ENCODE assay signal across 15 mouse cellular contexts in the genomic region with DNA sequence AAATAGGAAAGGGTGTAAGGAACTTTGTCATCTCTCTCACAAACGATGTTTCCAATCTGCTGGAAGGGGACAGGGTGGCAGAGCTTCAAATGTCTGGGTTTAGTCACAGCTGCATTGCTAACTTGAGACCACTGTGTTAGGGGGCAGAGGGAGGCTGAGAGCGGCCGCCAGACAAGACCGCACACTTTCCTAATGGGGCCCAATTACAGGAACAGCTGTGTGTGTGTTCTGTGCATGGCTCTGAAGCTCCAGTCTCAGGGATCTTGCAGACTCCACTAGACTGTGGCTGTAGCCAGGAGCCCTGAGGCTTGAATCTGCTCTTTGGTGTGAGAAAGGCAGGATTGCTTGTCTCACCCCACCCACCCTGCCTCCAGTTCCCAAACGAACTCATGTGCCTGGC.
DNase-seq lines count a peak whose midpoint lies in the region; ATAC-seq lines count a peak whose summit lies in the region.
"Had no signal": no experiment of that assay in that cellular context is flagged by ENCODE, and none has a peak within 500 bp of the region (broad histone marks: within the 10 kb centered on the region; RNA-seq: fewer than 3 reads in every experiment).

No protein-coding gene starts in this region.

- no peak overlapping the region for H3K9ac ChIP-seq in heart, embryonic 11.5 days (ENCODE audit: low read depth, low read length)
- H3K9ac ChIP-seq in midbrain, embryonic 15.5 days, result no peak overlapping the region
- no peak overlapping the region for H3K9ac ChIP-seq in forebrain, embryonic 16.5 days (replicated peaks; ENCODE audit: low read depth, low read length)
- H3K9ac ChIP-seq: midbrain, embryonic 13.5 days; neural tube, embryonic 13.5 days had no signal

- no peak overlapping the region for H3K4me3 ChIP-seq in heart, embryonic 11.5 days (ENCODE audit: low read depth, low read length)
- no peak overlapping the region for H3K4me3 ChIP-seq in midbrain, embryonic 10.5 days
- no peak overlapping the region for H3K4me3 ChIP-seq in midbrain, embryonic 15.5 days
- no peak overlapping the region for H3K4me3 ChIP-seq in forebrain, embryonic 16.5 days (replicated peaks; ENCODE audit: low read length)
- H3K4me3 ChIP-seq: midbrain, embryonic 13.5 days; neural tube, embryonic 13.5 days had no signal

- no peak; the same call in 1 of the 2 replicates for ATAC-seq in heart, embryonic 11.5 days (replicated peaks; ENCODE audit: insufficient number of reproducible peaks, low FRiP score, low TSS enrichment)
- ATAC-seq in midbrain, embryonic 15.5 days (replicated peaks), result no peak
- ATAC-seq in forebrain, embryonic 16.5 days, result peak; percentile 82
- ATAC-seq: inflammation-experienced regulatory T-cells, adult 6 months; midbrain, embryonic 13.5 days had no signal

- peak overlapping the region; percentile 41; the same call in 1 of the 2 replicates for H3K27ac ChIP-seq in heart, embryonic 11.5 days (ENCODE audit: low read depth, low read length)
- H3K27ac ChIP-seq in midbrain, embryonic 10.5 days (replicated peaks), result 0 out of 2 replicates have a peak overlapping the region, but pooled peaks have one; percentile 15
- H3K27ac ChIP-seq in midbrain, embryonic 15.5 days, result no peak overlapping the region
- no peak overlapping the region for H3K27ac ChIP-seq in forebrain, embryonic 16.5 days (ENCODE audit: low read length)
- H3K27ac ChIP-seq: midbrain, embryonic 13.5 days; neural tube, embryonic 13.5 days had no signal

- WGBS in heart, embryonic 11.5 days (ENCODE audit: insufficient replicate concordance), result 34% methylated on average over 5 of the region's 5 CpGs
- 61% methylated on average over 5 of the region's 5 CpGs for WGBS in midbrain, embryonic 10.5 days
- 41% methylated on average over 5 of the region's 5 CpGs for WGBS in midbrain, embryonic 15.5 days
- WGBS in forebrain, embryonic 16.5 days, result 10% methylated on average over 5 of the region's 5 CpGs

- peaks cover 41% of the 10 kb centered on the region for H3K4me1 ChIP-seq in heart, embryonic 11.5 days (ENCODE audit: control insufficient read depth, insufficient read depth, low read length)
- H3K4me1 ChIP-seq in midbrain, embryonic 10.5 days, result peaks cover 65% of the 10 kb centered on the region
- peaks cover 14% of the 10 kb centered on the region for H3K4me1 ChIP-seq in midbrain, embryonic 15.5 days
- H3K4me1 ChIP-seq in forebrain, embryonic 16.5 days (replicated peaks; ENCODE audit: control insufficient read depth, insufficient read depth, low read length), result peaks cover 17% of the 10 kb centered on the region

- no peaks in the 10 kb centered on the region for H3K36me3 ChIP-seq in heart, embryonic 11.5 days (ENCODE audit: control insufficient read depth, insufficient read depth, low read length)
- H3K36me3 ChIP-seq in midbrain, embryonic 10.5 days, result no peaks in the 10 kb centered on the region
- H3K36me3 ChIP-seq in midbrain, embryonic 15.5 days (replicated peaks), result no peaks in the 10 kb centered on the region
- no peaks in the 10 kb centered on the region for H3K36me3 ChIP-seq in forebrain, embryonic 16.5 days (ENCODE audit: control insufficient read depth, insufficient read depth)
- H3K36me3 ChIP-seq: midbrain, embryonic 13.5 days; neural tube, embryonic 13.5 days had no signal

- H3K27me3 ChIP-seq in heart, embryonic 11.5 days (ENCODE audit: control insufficient read depth, insufficient read depth, low read length), result peaks cover 11% of the 10 kb centered on the region
- peaks cover 100% of the 10 kb centered on the region for H3K27me3 ChIP-seq in midbrain, embryonic 10.5 days (ENCODE audit: low read depth, poor library complexity, severe bottlenecking)
- peaks cover 56% of the 10 kb centered on the region for H3K27me3 ChIP-seq in midbrain, embryonic 15.5 days (replicated peaks)
- H3K27me3 ChIP-seq in forebrain, embryonic 16.5 days (replicated peaks; ENCODE audit: control insufficient read depth, insufficient read depth, low read length), result no peaks in the 10 kb centered on the region

- no peak overlapping the region for H3K4me2 ChIP-seq in heart, embryonic 11.5 days
- no peak overlapping the region for H3K4me2 ChIP-seq in midbrain, embryonic 15.5 days
- H3K4me2 ChIP-seq in forebrain, embryonic 16.5 days (ENCODE audit: low read length), result no peak overlapping the region
- H3K4me2 ChIP-seq: midbrain, embryonic 13.5 days; neural tube, embryonic 13.5 days had no signal

- no peaks in the 10 kb centered on the region for H3K9me3 ChIP-seq in heart, embryonic 11.5 days (replicated peaks; ENCODE audit: control insufficient read depth, low read length)
- H3K9me3 ChIP-seq in midbrain, embryonic 10.5 days (replicated peaks), result no peaks in the 10 kb centered on the region
- no peaks in the 10 kb centered on the region for H3K9me3 ChIP-seq in midbrain, embryonic 15.5 days
- H3K9me3 ChIP-seq in forebrain, embryonic 16.5 days (ENCODE audit: control insufficient read depth, low read length), result no peaks in the 10 kb centered on the region
- H3K9me3 ChIP-seq: midbrain, embryonic 13.5 days; neural tube, embryonic 13.5 days had no signal

- no peak for DNase-seq in heart, postnatal 4 days
- no peak for DNase-seq in midbrain, embryonic 10.5 days (ENCODE audit: low spot score)
- no peak for DNase-seq in cerebellum, postnatal 14 days
- DNase-seq in adrenal gland, adult 2 months, result no peak
- no peak for DNase-seq in thymus, postnatal 4 days
- DNase-seq: adrenal gland, postnatal 36 days; B cell, adult 2 months; kidney, postnatal 10 days; thymus, adult 2 months had no signal

Comparison
In these comparisons a context has a peak if more than half of its experiments do, and no peak if none do; other contexts are left out.
1. H3K27ac ChIP-seq: peak in heart, embryonic 11.5 days (single experiment) and midbrain, embryonic 10.5 days (single experiment); none in midbrain, embryonic 15.5 days (single experiment) and forebrain, embryonic 16.5 days (single experiment).